Mouse (Mus musculus) frontal cortex, postnatal 10 days (tissue): ENCODE results near the gene Nmur1.
A peak's percentile ranks its signal among the peaks of the same experiment; 100 is the strongest.
"Not testable (repeated sequence)": the region's sequence is repeated elsewhere in the genome, so short reads cannot be mapped to it uniquely, and the experiment has no call there.

Experiments used
- DNase-seq, 2 experiments: peaks; one replicate each; pipeline ENCODE4 v3.0.0; 2022; ENCODE audit warnings: low spot score in 2 of 2, mixed read lengths in 1 of 2

Gene Nmur1

DNA sequence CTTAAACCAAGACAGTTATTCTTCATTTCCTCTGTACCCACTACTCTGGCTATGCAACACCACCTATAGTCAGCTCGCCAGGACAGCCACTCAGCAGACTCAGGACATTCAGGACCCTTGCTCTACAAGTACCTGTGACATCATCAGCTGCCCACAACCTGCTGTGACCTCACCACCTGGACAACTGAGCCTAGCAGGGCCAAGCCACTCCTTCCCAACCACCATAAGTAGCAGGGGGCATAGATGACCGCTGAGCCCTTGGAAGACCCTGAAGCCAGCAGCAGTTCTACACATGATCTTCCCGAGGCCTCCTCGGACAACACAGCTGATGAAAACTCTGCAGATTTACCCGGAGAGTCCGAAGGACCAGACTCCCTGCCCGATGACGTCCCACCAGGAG is at the start of gene Nmur1, which contains the start of gene Tex44:
Nmur1 (minus strand) TSS at position 101 of the 400 bp plus-strand sequence.
Tex44 (plus strand) TSS at position 202 of the 400 bp plus-strand sequence.
- no peak for DNase-seq

DNA sequence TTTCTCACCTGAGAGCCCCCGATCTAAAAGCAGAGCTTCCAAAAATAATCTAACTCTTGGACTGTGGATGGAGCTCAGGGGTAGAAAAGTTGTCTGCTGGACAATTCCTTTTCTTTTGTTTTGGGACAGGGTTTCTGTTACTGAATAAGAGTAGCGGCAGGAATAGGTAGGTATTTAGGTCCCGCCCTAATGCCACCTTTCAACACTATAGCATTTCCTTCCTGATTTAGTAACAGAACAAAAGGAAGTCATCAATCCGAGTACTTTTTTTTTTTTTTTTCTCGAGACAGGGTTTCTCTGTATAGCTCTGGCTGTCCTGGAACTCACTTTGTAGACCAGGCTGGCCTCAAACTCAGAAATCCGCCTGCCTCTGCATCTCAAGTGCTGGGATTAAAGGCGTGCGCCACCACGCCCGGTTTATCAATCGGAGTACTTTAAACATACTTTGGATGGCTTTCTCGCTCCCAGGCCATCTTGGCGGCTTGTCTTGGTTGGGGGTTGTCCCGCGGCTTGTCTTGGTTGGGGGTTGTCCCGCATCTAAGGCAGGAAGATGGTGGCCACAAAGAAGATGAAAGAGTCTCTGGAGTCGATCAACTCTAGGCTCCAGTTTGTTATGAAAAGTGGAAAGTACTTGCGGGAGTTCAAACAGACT is 47.2 kb upstream of the Nmur1 start:
- no peak for DNase-seq

DNA sequence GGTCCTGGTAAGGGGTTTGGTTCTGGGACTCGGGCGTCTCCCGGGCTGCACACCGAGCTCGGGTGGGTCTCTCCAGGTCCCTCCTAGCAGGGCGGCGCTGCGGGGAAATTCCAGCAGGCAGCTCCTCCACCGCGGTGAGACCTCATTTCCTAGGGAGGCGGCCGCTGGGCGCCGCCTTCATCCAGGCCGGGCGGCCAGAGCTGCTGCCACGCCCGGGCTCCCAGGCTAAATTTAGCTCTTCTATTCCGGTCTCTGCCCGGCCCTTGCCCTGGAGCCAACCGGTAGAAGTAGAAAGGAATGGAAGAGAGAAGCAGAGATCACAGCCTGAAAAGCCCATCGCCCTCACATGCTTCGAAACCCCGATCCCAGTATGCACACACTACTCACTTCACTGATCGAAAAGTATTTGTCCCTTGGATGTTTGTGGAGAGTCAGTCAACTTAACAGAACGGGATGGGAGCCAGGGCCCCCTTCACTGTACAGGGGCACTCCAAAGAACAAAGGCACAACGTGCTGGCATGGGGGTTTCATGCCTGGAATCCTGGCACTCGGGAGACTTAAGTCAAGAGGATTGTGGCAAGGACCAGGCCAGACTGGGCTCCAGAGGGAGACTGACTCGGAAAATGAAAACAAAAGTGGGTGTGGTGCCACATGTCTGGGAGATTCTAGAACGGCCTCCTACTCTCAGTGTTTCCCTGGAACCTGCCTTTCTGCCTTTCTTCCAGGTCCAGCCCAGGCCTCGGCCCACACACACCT is 46.3 kb upstream of the Nmur1 start:
- no peak for DNase-seq

DNA sequence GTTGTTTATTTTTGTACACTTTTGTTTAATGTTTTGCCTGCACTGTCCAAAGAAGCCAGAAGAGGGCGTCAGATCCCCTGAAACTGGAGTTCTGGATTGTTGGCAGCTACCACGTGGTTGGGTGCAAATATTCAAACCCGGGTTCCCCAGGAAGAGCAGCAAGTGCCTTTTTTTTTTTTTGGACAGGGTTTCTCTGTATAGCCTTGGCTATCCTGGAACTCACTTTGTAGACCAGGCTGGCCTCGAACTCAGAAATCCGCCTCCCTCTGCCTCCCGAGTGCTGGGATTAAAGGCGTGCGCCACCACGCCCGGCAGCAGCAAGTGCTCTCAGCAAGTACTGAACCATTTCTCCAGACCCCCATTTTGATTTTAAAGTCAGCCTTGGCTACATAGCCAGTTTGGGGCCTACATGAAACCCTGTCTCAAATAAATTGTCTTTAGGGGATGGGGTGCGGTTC is 45.5 kb upstream of the Nmur1 start:
- DNase-seq: not testable (repeated sequence)

DNA sequence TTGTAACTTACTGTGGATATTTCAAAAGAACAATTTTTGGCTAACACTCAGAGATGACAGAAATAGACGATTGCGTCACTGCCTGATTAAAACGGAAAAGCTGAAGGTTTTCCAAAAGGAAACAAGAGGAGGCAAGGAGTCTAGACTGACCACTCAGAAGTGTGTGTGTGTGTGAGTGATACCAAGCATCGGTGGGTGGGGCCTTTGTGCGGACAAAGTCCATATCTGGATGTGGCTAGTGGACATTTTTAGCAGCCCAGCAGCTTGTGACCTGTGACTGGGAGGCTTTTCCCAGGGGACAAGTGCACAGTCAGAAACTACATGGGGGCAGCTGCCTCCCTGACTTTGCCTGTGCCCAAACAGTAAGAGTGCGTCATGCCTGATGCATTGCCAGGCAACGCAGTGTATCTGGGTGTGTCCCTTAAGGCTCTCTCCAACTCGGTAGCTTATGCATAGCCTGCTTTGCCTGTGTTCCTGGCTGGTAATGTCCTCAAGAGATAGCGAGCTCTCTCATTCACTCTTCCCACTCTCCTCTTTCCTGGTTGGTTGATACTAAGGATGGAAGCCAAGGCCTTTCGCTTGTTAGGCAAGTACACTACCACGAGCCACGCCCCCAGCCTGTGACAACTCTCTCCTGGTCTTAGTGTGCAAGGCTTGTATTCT is 44.6 kb upstream of the Nmur1 start:
- no peak for DNase-seq

DNA sequence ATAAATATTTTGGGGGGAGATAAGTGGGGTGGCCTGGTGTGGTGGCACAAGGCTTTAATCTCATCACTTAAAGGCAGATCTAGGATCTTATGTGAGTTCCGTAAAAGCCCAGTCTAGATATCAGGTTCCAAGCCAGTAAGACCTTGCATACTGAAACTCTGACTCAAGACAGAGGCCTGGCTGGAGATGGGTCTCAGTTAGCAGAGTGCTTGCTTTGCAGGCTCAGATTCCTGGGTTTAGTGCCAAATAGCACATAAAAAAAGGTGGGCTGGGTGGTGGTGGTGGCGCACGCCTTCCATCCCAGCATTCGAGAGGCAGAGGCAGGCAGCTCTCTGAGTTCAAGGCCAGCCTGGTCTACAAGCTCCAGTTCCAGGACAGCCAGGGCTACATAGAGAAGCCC is 43.8 kb upstream of the Nmur1 start:
- no peak for DNase-seq

DNA sequence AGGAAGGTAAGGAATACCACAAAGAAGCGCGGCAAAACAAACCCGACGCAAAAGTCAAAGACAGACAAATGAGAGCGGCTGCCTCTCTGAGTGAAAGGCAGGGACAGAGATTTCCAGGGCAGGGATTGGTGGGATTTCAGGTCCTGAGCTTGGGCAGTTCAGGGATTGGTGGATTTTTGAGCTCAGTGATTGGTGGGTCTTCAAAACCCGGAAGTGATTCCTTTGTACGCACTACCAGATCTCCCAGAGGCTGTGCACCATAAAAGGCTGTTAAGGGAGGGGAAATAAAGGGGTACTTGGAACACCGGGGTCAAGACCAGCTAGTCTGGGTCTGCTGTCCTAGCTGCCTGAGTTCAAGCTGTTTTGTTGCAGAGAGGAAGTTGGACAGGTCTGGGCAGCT is 41.4 kb upstream of the Nmur1 start:
- DNase-seq: no peak

DNA sequence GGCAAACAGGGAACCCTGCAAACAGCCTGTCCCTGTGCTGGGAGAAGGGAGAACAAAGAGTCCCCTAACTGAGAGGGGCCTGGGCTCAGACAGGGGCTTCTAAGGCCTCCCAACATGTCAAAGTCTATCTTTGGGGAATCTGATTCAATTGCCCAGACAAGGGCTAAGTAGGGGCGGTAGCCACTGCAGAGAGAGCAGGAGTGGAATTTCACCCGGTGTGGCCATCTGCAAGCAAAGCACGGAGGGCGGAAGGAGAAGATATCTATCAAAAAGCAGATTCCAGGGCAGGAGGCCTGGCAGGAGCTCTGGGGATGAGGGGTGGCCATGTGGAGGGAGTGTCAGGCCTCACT is 38.8 kb upstream of the Nmur1 start:
- no peak for DNase-seq

DNA sequence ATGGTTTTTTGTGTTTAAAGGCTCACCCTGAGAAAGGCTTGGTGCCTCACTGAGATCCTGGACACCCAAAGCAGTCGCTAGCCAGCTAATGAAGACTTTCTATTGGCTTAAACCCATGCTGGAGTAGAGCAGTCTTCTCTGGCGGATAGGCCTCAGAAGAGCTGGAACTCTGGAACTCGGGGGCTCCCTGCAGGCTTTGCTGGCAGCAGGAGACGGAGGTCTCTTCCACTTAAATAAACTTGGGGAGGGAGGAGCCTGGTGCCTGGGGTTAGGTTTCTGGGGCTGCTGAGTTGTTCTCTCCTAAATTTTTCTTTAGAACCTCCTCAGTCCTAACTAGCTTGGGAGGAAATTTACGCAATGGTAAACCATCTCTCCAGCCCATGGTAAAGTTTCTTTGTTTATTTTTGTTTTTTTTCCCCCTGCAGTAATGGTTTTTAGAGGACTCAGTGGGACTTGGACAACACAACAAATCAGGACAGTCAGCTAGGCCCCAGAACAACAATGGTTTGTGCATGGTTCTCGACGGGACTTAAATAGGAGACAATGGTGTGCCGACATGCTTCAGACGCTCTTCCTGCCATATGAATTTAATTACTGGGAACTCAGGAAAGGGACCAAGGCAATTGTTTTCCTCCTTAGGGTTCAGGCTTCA is 38.3 kb upstream of the Nmur1 start:
- no peak for DNase-seq

DNA sequence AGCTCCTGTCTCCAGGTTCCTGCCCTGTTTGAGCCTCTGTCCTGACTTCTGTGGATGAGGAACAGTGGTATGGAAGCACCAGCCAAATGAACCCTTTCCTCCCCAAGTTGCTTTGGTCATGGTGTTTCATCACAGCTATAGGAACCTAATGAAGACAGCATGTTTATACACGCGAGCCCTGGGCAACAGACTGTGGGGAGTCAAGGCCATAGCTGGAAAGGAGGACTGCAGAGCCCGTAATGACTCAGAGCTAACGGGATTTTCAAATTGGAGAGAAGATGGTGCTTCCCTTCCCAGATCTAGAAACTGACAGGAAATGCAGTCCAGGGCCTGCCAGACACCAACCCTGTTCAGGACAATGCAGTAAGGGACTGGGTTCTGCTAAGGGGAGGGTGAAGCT is 33.3 kb upstream of the Nmur1 start:
- no peak for DNase-seq

DNA sequence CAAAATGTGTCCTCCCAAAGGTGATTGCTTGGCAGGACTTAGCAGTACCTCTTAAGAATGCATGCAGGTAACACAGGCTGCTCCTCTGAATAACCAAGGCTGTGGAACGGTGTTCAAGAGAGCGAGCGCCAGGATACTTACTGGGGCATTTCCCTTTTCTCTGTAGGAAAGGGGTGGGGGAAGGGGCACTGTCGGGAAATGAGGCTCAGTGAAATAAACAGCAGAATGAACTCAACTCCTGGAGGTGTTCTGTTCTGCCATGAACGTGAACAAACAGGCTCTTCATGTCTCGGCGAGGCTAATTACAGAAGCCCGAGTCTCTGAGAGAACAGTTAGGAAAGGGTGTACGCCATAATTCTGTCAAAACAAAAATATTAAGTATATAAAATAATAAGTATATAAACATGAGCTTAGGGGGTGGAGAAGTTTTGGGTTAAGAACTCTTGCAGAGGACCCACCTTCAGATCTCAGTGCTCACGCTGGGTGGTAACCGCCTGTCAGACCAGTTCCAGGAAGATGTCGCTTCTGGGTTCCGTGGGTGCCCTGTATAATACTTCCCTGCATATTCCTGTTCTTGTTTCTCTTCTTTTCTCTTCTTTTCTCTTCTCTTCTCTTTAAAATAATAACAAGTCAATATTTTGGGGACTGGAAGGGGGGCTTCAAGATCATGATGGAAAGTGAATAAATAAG is 31.0 kb upstream of the Nmur1 start:
- no peak for DNase-seq

DNA sequence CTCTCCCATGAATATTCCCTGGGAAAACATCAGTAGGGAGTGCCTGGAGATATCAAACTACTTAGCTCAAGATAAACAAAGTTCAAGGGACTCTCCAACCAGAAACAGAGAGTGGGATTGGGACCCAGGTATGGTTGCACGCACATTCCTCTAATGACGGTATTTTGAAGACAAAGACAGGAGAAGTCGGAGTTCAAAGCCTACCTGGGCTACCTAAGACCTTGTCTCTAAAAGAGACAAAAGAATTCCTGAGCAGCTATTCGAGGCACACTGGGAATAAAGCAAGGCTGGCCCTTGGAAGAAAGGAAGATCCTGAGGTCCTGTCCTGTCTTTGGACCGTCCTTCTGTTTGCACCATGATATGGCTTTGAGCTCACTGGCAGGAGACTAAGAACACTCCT is 26.7 kb upstream of the Nmur1 start:
- DNase-seq: no peak

DNA sequence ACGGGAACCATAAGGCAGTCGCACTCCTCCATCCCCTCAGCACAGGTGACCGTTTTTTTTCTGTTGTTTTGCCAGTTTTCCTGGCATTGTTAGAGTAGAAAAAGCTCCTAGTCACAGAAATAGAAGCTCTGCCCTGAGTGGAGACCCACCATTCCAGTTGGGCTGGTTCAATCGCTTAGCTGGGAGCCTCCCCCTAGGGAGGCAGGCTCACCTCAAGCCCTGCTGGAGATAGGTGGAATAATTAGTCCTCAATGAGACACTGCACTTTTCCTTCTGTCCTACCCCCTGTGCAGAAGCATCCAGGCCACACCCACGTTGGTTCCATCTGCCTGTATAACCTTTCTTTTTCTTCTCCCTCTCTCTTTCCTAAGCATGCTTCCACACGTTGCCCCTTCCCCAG is 23.9 kb upstream of the Nmur1 start:
- DNase-seq: no peak

DNA sequence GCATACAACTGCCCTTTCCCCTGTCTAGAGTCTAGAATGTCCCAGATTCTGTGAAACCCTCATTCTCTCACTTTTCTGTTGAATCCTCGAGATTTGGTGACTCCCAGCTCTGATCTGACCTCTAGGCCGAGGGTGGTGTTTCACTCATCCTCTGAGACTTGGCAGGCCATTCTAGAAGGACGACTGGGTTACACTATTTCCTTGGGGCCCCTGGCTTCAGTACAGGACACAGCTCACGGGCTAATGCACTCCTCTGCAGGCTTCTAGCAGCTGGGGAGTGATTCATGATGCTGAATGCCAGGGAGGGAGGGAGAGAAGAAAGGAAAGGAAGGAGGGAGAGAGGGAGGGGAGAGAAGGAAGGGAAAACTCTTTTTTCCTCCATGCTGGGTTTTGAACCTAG is 22.2 kb upstream of the Nmur1 start:
- DNase-seq: no peak

DNA sequence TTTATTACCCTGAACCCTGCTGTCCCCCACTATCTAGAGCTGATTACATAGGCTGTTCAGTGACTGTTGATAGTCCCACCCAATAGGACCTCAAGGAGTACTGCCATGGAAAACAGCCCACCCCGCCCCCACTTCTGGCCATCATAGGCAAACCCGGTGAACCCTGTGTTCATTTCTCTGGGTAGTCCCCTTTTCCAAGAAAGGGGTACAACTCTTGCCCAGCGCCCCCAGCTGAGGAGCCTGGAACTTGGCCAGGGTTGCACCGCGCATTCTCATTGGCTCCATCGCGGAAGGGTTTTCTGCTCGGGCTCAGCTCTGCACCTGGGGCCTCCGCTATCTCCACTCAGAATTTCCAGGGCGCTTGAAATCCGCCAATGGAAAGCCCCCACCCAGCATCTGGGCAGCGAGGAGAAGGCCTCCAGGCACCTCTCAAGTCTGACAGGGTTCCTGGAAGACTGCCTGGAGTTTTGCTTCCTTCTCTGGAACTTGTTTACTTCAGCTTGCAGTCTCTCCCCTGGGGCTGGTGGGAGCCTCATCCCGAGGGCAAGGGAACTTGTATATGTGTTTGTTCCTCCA is 21.7 kb upstream of the Nmur1 start:
- no peak for DNase-seq

DNA sequence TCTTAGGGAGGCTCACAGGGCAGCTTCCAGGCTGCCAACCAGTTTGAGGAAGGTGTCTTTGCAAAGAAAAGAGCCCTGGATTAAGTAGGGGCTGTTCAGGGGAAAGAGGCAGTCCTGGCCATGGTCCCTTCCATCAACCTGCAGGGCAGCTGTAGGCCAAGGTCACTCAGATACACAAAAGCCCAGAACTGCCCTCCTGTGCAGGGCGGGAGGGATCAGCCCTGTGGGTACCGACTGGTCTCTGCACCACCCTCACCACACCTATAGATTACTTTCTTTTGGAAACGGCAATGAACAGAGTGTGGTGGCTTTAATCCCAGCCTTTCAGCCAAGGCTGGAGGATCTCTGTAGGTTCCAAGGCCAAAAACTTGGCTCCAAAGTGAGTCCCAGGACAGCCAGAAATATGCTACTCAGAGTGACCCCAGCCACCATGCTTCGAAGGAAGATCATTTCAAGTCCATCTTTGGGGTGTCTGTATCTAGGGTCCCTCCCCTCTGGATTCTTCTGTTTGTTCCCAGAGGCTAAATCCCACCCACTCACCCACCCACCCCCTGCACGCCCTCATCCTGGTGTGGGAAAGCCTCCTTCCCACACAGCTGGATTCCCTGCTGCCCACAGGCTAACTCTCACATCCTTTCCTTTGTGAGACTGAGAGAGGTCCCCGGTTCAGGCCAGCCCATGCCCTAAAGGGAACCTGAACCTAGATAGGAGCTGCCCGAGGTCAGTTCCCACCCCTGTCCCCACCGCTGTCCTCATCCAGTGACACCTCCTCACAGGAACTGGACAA is 17.6 kb upstream of the Nmur1 start:
- DNase-seq: no peak

DNA sequence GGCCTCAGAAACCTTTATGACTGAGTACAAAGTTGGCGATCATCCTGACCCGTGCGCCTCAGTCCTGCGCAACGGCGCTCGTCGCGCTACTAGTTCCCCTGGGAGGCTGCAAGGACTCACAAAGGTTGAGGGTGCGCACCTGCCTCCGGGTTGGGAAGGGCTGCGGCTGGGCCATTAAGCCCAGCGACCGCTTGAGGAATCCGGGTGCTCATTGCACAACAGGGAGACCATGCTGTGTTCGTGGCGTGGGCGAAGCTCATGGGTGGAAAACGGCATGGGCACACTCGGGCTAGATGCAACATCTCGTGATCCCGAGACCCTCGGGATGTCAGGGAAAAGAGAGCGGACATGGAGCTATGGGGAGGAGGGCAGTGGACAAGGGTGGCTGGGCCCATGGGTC is 16.8 kb upstream of the Nmur1 start:
- DNase-seq: no peak

DNA sequence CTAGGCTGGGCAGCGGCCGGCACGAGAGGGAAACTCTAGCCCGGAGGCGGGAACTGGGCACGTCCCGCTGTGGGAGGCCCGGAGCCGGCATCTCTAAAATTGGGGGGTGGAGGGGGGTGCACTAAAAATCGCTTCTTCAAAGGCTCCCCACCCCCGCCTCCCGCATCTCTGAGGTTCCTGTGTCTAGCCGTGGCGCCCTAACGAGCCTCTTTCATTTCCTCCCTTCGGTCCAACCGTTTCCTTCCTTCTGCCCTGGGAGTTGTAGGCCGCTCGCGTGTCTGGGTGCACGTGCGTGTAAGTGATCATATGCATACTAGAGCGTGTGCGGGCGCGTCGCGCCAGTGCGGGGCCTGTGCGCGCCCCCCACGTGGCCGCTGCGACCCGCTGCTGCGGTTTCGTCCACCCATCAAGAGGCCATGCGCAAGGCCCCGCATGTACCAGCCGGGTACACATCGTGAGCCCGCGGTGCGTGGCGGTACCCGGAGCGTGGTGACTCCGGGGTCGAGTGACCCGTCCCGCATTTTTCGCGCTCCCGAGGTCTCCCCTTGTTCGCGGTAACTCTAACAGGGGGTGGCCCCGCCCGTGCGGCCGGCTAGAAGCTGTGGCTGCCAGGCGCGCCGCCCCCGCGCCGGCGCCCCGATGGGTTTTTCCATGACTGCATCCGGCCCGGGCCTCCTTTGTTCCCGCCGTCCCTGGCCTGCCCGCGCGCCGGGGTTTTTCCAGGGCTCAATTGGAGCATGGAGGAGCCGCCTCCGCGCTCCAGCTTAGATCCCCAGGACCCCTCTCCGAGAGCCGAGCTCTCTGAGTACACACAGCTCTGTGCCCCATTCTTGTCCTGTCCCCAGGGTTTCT is 16.2 kb upstream of the Nmur1 start:
- peak; percentile 78 to 84 for DNase-seq

DNA sequence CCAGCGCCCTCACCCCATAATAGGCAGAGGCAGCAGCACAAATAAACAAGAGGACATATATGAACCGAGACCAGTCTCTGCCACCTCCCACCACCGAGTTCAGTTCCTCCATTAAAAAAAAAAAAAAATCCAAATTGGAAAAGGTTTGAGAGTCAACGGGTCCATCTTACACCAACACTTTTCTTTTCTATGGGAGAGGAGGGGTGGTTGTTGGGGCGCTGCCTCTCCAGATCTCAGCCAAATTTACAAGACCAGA is 15.6 kb upstream of the Nmur1 start:
- DNase-seq: no peak
